Mouse (Mus musculus) left cerebral cortex, adult 11 months (tissue): Measurements from ENCODE around the gene Gp1ba.

Experiments used
- DNase-seq: peaks from one replicate; pipeline ENCODE4 v3.0.0; 2022; ENCODE audit warnings: low spot score

The Gp1ba gene

DNA sequence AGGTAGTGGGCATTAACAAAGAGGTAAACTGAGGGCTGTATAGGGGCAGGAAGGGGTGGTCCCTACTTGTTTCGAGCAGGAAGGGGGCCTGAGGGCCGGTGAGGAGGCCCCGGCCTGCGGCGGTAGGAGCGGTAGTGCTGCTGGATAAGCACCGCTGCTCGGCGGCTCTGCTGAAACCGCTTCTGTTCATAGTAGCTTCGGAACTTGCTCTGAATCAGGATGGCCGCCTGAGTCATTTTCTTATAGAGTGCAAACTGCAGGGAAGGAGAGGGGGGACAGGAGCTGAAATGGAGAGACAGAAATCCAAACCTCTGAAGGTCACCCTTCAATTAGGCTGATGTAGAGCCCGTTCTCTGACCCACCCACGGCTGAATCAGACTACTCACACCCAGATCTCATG is 31.6 kb downstream of the Gp1ba start:
- DNase-seq = no peak

DNA sequence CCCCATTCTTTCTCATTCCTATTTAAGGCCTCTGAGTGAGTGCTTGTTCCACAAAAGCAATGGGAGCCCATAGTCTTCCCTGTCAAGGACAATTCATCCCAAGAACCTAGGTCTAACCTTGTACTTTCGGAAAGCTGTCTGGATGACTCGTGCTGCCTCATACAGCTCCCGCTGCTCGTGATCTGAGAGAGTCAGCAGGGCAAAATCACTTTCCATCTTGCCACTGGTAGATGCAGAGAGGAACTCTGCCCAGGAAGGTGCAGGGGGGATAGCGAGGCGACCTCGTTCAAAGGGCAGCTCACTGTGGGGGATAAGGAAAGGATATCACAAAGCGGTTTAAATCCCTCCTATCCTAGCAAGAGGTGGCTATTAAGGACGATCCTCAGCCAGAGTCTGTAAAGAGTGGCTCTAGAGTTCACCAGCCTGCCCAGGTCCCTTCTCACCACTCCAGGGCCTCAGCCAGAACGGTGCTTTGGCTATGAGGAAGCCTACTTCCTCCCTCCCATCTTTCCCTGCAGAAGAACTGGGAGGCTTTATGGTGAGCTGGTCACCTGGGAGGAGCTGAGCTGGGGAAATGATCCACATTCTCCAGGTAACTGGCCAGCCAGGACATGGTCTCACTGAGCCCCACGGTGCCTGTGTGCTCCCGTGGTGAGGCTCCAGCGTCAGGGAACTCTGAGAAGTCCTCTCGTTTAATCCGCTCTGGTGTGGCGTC is 32.6 kb downstream of the Gp1ba start:
- DNase-seq = no peak

DNA sequence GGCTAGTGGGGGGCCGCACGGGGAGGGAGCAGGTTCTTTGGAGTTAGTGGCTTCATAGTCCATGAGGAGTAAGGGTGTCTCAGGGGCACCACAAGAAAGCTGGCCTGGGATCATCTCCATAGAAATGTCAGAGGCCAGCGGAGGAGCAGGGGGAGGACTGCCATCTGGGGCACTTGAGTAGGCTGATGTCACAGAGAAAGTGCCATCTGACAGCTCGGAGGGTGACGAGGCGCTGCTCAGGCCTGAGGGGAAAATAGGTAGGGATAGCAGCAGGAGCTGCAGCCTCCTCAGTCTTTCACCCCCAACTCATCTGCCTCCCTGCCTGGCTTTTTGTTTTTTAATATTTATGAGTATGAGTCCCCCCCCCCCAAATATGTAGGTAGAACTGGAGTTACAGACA is 35.1 kb downstream of the Gp1ba start:
- no peak for DNase-seq

DNA sequence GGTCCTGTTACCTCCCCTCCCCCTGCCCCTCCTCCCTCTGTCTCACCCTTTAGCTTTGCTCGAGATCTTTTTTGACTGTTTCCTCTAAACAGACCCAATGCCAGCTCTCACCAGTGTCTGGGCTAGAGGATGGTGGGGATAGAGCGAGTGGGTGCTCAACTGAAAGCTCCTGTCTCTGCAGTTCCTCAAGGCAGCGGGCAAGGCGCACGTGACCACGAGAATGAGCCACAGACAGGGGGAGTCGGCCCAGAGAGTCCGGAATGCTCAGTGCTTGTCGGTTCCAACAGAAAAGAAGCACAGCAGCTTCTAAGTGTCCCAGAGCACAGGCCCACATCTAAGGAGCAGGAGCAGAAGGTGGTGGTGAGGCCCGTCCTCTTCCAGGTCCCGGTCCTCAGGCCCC is 35.6 kb downstream of the Gp1ba start:
- DNase-seq = no peak

- no peak for DNase-seq
These were observed 39.2 kb downstream of the Gp1ba start for GRCm38 (mm10) chr11:70678092-70678491.

DNA sequence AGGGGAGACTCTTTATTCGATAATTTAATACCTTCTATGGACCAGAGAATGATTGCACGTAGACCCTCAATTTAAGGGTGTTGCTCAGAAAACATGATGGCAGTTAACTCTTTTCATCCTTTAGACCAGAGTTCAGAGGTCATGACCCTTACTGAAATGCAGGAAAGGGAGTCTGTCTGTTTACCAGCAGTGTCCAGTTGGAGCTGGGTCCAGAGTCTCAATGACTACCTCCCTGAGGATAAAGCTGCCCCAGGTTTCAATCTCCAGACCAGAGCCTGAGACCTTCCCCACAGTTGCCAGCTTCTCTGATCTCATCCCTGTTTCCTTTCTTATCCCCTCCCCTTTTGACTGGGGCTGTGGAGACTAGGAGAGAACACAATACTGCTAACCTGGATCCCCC is 39.7 kb downstream of the Gp1ba start:
- no peak for DNase-seq

DNA sequence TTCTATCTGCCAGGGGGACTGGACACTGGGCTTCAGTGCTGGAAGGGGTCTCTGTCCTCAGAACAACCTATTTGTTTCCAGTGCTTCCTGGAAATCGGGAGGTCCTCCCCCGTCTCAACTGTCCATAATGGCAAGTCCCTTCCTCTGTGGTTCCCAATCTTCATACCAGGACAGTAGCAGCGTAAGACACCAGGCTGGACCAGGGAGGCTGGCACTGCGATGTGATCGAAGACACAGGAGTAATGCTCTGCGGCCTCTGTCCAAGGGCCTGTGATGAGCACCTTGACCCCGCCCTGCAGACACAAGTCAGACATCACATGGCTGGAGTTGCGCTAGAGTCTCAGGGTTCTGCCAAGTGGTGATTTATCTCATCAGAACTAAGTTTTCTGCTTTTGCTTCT is 40.4 kb downstream of the Gp1ba start:
- DNase-seq = no peak

GRCm38 (mm10) chr11:70679894-70680293 is 41.0 kb downstream of the Gp1ba start:
- no peak for DNase-seq

DNA sequence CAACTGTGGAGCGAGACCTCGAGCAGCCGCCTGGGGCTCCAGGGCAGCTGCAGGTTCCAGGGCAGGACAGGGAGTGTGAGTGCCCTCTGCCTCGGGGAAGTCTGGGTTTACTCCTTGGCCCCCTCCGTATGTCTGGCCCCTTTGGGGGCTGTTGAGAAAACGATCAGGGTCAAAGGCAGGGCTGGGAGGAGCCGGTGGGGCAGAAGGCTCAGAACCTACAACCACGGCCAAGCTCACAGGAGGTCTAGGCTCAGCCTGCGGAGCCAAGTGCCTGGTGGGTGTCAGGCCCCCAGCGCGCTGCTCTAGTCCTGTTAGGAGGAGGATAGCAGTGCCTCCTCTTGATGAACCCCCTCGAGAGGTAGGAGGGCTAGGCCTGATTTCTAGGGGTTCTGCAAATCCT is 42.2 kb downstream of the Gp1ba start:
- DNase-seq = no peak

- no peak for DNase-seq
These were observed 43.1 kb downstream of the Gp1ba start for GRCm38 (mm10) chr11:70681897-70682581.

- no peak for DNase-seq
These were observed 44.7 kb downstream of the Gp1ba start for GRCm38 (mm10) chr11:70683640-70684039.

DNA sequence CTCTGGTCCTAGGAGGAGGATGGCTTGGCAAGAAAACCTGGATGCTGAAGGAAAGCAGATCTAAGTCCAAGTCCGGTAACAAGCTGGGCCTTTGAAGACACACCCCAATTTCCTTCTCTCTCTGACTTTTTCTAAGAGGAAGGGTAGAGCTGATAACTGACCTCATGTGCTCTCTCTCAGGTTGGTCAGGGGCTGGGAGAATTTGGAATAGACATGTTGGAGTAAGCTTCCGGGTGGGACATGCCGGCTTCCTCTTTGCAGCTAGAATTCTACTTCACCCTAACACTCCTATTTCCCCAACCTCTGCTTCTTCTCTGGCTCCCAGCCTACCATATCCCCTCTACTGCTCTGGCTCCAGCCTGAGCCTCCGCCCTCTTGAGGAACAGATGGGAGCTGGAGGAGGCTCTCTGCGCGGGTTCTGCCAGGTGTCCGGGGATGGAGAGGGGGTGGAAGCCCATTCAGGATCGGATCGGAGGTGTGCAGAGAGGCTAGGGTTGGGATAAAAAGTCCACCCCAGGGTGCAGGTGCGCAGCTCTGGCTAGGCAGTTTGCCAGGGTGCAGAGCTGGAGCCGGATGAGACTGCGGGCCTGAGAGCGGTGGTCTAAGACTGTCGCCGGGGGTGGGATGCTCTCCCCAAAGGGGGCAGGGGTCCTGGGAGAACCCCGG is 48.1 kb downstream of the Gp1ba start:
- DNase-seq = no peak

DNA sequence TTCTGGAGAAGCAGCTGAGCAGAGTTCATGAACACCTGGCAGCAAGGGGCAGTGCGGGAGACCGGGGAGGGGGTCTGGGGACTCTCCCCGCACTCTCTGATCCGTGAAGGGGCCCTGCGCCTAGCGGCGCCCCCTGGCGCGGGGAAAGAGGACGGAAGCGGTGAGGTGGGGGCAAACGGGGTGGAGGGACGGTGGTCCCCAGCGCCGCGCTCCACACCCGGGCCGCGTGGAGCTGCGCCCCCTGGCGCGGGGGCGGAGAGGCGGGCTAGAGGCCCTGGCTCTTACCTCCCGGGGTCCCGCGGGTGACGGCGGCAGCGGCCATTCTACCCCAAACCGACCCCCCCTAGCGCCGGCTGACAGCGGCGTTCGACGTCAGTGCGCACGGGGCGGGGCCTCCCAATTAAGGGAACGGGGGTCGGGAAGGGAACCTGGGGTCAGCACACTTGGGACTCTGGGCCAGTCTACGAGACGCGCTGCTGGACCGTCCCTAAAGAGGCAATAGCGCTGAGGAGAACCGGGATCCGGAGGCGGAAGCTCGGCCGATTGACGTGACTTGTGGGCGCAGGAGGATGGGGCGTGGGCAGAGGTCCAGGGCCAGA is 48.8 kb downstream of the Gp1ba start, which contains the start of gene Camta2:
Gene Camta2, minus strand, starts transcription at position 505 of the 599 bp plus-strand sequence.
- no peak for DNase-seq

- no peak for DNase-seq
These were observed 49.5 kb downstream of the Gp1ba start for GRCm38 (mm10) chr11:70688372-70688771.

DNA sequence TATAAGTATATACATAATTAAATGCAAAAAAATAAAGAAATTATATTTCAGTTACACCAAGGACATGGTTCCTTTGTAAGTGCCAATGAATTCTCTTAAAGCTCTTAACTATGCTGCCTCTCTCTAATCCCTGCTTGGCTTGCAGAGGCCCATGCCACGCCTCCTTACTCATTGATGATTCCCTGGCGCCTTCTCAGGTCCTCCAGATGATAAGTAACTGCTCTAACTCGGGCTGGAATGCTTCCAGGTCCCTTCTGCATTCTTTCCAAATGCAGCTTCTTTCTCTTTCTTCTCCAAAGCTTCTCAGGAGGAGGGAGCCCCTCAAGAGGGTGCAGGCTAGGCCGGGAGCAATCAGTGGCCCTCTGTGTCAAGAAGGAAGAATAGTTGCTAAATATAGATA is 50.7 kb downstream of the Gp1ba start:
- DNase-seq = no peak
